Mouse (Mus musculus) megakaryocyte, embryonic 14.5 days (primary cell): Measurements from ENCODE around the gene Rragc. TPM values are rescaled to one million over a fixed set of nuclear protein-coding genes. Genes with fewer than 3 reads are reported as not detected.

ENCODE experiments used
- H3K27me3 ChIP-seq: replicated peaks from 2 replicates; pipeline ENCODE3; 2012; ENCODE audit warnings: inconsistent platforms
- H3K36me3 ChIP-seq: replicated peaks from 2 replicates; pipeline ENCODE3; 2012; ENCODE audit warnings: low read length, inconsistent platforms, mixed read lengths
- H3K4me1 ChIP-seq: 2 replicates; pipeline ENCODE4 v1.6.1; 2012; ENCODE audit warnings: inconsistent platforms
- H3K4me3 ChIP-seq: replicated peaks from 2 replicates; pipeline ENCODE3; 2012; ENCODE audit warnings: moderate library complexity, mild to moderate bottlenecking, inconsistent platforms
- H3K9me3 ChIP-seq: 2 replicates; pipeline ENCODE4 v1.6.1; 2012; ENCODE audit warnings: inconsistent platforms
- FLI1 ChIP-seq: IDR thresholded peaks from 2 replicates; pipeline ENCODE4 v1.6.1; 2012; ENCODE audit warnings: low read length, inconsistent platforms, mixed read lengths
- GATA1 ChIP-seq: IDR thresholded peaks from 3 replicates; pipeline ENCODE4 v1.6.1; 2012; ENCODE audit warnings: mixed read lengths, low read length, inconsistent platforms, borderline replicate concordance
- polyA plus RNA-seq: library from polyadenylated mRNA; stranded (reverse); fragments of >175 nt; gene quantifications from 2 replicates; pipeline ENCODE4 v1.2.3, GENCODE M21; 2012; ENCODE audit warnings: low replicate concordance; ENCODE audit not compliant: insufficient read depth

Gene Rragc
- polyA plus RNA-seq, 1 experiment = 10.4 TPM

GRCm38 (mm10) chr4:123948901-123949300, 31.7 kb downstream of the Rragc start:
- H3K4me1 ChIP-seq = peaks cover 17% of the 10 kb centered on the region
- H3K27me3 ChIP-seq = peaks cover 45% of the 10 kb centered on the region
- H3K36me3 ChIP-seq = no peaks in the 10 kb centered on the region
- no peaks in the 10 kb centered on the region for H3K9me3 ChIP-seq
- no peak overlapping the region for H3K4me3 ChIP-seq
- no peak for TF ChIP-seq GATA1
- TF ChIP-seq FLI1 = no peak

- H3K27me3 ChIP-seq = peaks cover 50% of the 10 kb centered on the region
Measured at GRCm38 (mm10) chr4:123949649-123950048, 32.4 kb downstream of the Rragc start.

GRCm38 (mm10) chr4:123952059-123952458, 34.8 kb downstream of the Rragc start:
- Histone ChIP-seq H3K27me3 (peaks cover 49% of the 10 kb centered on the region), H3K36me3 (no peaks in the 10 kb centered on the region), H3K4me1 (peaks cover 11% of the 10 kb centered on the region), H3K4me3 (peak overlapping the region; percentile 76), H3K9me3 (no peaks in the 10 kb centered on the region)
- TF ChIP-seq GATA1 (no peak), FLI1 (no peak)

More at GRCm38 (mm10) chr4:123949649-123950048, 32.4 kb downstream of the Rragc start:
- Histone ChIP-seq H3K9me3 (no peaks in the 10 kb centered on the region), H3K4me3 (no peak overlapping the region), H3K4me1 (peaks cover 17% of the 10 kb centered on the region), H3K36me3 (no peaks in the 10 kb centered on the region)
- TF ChIP-seq FLI1 = no peak
- TF ChIP-seq GATA1 = no peak

GRCm38 (mm10) chr4:123956703-123957491, 39.7 kb downstream of the Rragc start:
- Histone ChIP-seq H3K9me3 (no peaks in the 10 kb centered on the region), H3K4me1 (peaks cover 11% of the 10 kb centered on the region), H3K36me3 (no peaks in the 10 kb centered on the region), H3K4me3 (peak overlapping the region; percentile 57), H3K27me3 (peaks cover 54% of the 10 kb centered on the region)
- TF ChIP-seq GATA1 = no peak
- TF ChIP-seq FLI1 = no peak

GRCm38 (mm10) chr4:123957492-123957808, 40.2 kb downstream of the Rragc start:
- Histone ChIP-seq H3K36me3 (no peaks in the 10 kb centered on the region), H3K4me3 (peak overlapping the region; percentile 57), H3K9me3 (no peaks in the 10 kb centered on the region), H3K4me1 (peaks cover 7% of the 10 kb centered on the region), H3K27me3 (peaks cover 54% of the 10 kb centered on the region)
- TF ChIP-seq GATA1 = no peak
- no peak for TF ChIP-seq FLI1

GRCm38 (mm10) chr4:123957891-123958290, 40.6 kb downstream of the Rragc start:
- Histone ChIP-seq H3K27me3 (peaks cover 53% of the 10 kb centered on the region), H3K36me3 (no peaks in the 10 kb centered on the region), H3K4me3 (no peak overlapping the region), H3K9me3 (no peaks in the 10 kb centered on the region), H3K4me1 (peaks cover 7% of the 10 kb centered on the region)
- TF ChIP-seq FLI1 (no peak), GATA1 (no peak)

- TF ChIP-seq FLI1 = no peak
- TF ChIP-seq GATA1 = no peak
- no peak overlapping the region for H3K4me3 ChIP-seq
- no peaks in the 10 kb centered on the region for H3K36me3 ChIP-seq
- H3K27me3 ChIP-seq = peaks cover 51% of the 10 kb centered on the region
- peaks cover 7% of the 10 kb centered on the region for H3K4me1 ChIP-seq
- H3K9me3 ChIP-seq = no peaks in the 10 kb centered on the region
Measured at GRCm38 (mm10) chr4:123960955-123961354, 43.7 kb downstream of the Rragc start.

- H3K4me3 ChIP-seq = no peak overlapping the region
- TF ChIP-seq GATA1 (no peak), FLI1 (no peak)
- no peaks in the 10 kb centered on the region; the same call in 1 of the 2 replicates for H3K4me1 ChIP-seq
- peaks cover 37% of the 10 kb centered on the region for H3K27me3 ChIP-seq
- no peaks in the 10 kb centered on the region for H3K9me3 ChIP-seq
- H3K36me3 ChIP-seq = no peaks in the 10 kb centered on the region
Measured at GRCm38 (mm10) chr4:123962721-123963120, 45.5 kb downstream of the Rragc start.

- H3K4me1 ChIP-seq = no peaks in the 10 kb centered on the region; the same call in 1 of the 2 replicates
- TF ChIP-seq GATA1 (no peak), FLI1 (no peak)
- H3K4me3 ChIP-seq = no peak overlapping the region
- H3K9me3 ChIP-seq = peaks cover 11% of the 10 kb centered on the region
- peaks cover 33% of the 10 kb centered on the region for H3K27me3 ChIP-seq
- H3K36me3 ChIP-seq = no peaks in the 10 kb centered on the region
Measured at GRCm38 (mm10) chr4:123968663-123969321, 51.5 kb downstream of the Rragc start.

- Histone ChIP-seq H3K27me3 (peaks cover 33% of the 10 kb centered on the region), H3K4me1 (no peaks in the 10 kb centered on the region; the same call in 1 of the 2 replicates), H3K9me3 (peaks cover 11% of the 10 kb centered on the region), H3K36me3 (no peaks in the 10 kb centered on the region), H3K4me3 (no peak overlapping the region)
- no peak for TF ChIP-seq GATA1
- no peak for TF ChIP-seq FLI1
Measured at GRCm38 (mm10) chr4:123969458-123969857, 52.2 kb downstream of the Rragc start.
